Mouse (Mus musculus) embryonic facial prominence, embryonic 15.5 days (tissue): ENCODE measurements around the gene Dcx. TPM values are rescaled to one million over a fixed set of nuclear protein-coding genes. Genes with fewer than 3 reads are reported as not detected.
A peak's percentile ranks its signal among the peaks of the same experiment; 100 is the strongest.

Experiments used
- ATAC-seq: fragments of 200-750 bp; cut with Nextera tagmentation; 2 replicates; pipeline ENCODE4 v1.8.0; 2017; ENCODE audit warnings: low read depth, moderate TSS enrichment; ENCODE audit not compliant: insufficient number of reproducible peaks, low FRiP score, low TSS enrichment
- H3K27ac ChIP-seq: fragments of 300-500 bp; sonication (generic); replicated peaks from 2 replicates; pipeline ENCODE4 v1.5.1; 2015; ENCODE audit warnings: mild to moderate bottlenecking, inconsistent platforms
- H3K27me3 ChIP-seq: fragments of 300-500 bp; sonication (generic); 2 replicates; pipeline ENCODE4 v1.6.1; 2015; ENCODE audit warnings: inconsistent platforms
- H3K36me3 ChIP-seq: fragments of 300-500 bp; sonication (generic); 2 replicates; pipeline ENCODE4 v1.6.1; 2015; ENCODE audit warnings: mild to moderate bottlenecking, inconsistent platforms
- H3K4me1 ChIP-seq: fragments of 300-500 bp; sonication (generic); 2 replicates; pipeline ENCODE4 v1.6.1; 2015; ENCODE audit warnings: inconsistent platforms
- H3K4me2 ChIP-seq: fragments of 300-500 bp; sonication (generic); replicated peaks from 2 replicates; pipeline ENCODE4 v1.6.1; 2015; ENCODE audit warnings: mild to moderate bottlenecking, inconsistent platforms
- H3K4me3 ChIP-seq: fragments of 300-500 bp; sonication (generic); replicated peaks from 2 replicates; pipeline ENCODE4 v1.5.1; 2015; ENCODE audit warnings: mild to moderate bottlenecking, inconsistent platforms
- H3K9ac ChIP-seq: fragments of 300-500 bp; sonication (generic); 2 replicates; pipeline ENCODE4 v1.6.1; 2015; ENCODE audit warnings: inconsistent platforms
- H3K9me3 ChIP-seq: fragments of 300-500 bp; sonication (generic); replicated peaks from 2 replicates; pipeline ENCODE4 v1.6.1; 2016; ENCODE audit warnings: inconsistent platforms
- WGBS: fragments of 180-500 bp; shearing (Covaris S2); methylation state at CpG from one replicate; pipeline ENCODE4 v1.1.7; 2015; 5-methylcytosine and 5-hydroxymethylcytosine counted together
- polyA plus RNA-seq: library from polyadenylated mRNA; unstranded; fragments of >200 nt; fragmentation: Nextera tagmentation; extraction: Ambion mirVana; gene quantifications from 2 replicates; pipeline ENCODE4 v1.2.1, GENCODE M21; 2015

Dcx gene
- 12.2 and 14.3 TPM in 2 replicates for polyA plus RNA-seq

- H3K4me3 ChIP-seq, result no peak within 1 kb of the TSS
- no peaks in the 10 kb centered on the region for H3K27me3 ChIP-seq
- ATAC-seq, result no peak
- H3K4me2 ChIP-seq, result no peak within 1 kb of the TSS
- H3K9ac ChIP-seq, result no peak within 1 kb of the TSS
- H3K4me1 ChIP-seq, result no peaks in the 10 kb centered on the region
- H3K27ac ChIP-seq, result no peak within 1 kb of the TSS
- no peaks in the 10 kb centered on the region for H3K36me3 ChIP-seq
- no peaks in the 10 kb centered on the region for H3K9me3 ChIP-seq
- 40% methylated on average over 8 of the region's 8 CpGs for WGBS
Observed at GRCm38 (mm10) chrX:143932958-143933357, at the start of gene Dcx. Dcx (minus strand) TSS chrX:143933311.

- WGBS, result 46% methylated on average over 6 of the region's 6 CpGs
- H3K36me3 ChIP-seq, result no peaks in the 10 kb centered on the region
- H3K4me2 ChIP-seq, result no peak overlapping the region
- no peaks in the 10 kb centered on the region for H3K4me1 ChIP-seq
- ATAC-seq, result peak; percentile 54
- no peak overlapping the region for H3K27ac ChIP-seq
- H3K9ac ChIP-seq, result no peak overlapping the region
- no peaks in the 10 kb centered on the region for H3K9me3 ChIP-seq
- H3K27me3 ChIP-seq, result no peaks in the 10 kb centered on the region
- H3K4me3 ChIP-seq, result no peak overlapping the region
Observed at GRCm38 (mm10) chrX:143966249-143966648, 33.1 kb upstream of the Dcx start.

GRCm38 (mm10) chrX:143933671-143934070, 560 bp upstream of the Dcx start:
- Histone ChIP-seq H3K9me3 (no peaks in the 10 kb centered on the region), H3K4me2 (no peak overlapping the region), H3K4me3 (no peak overlapping the region), H3K27me3 (no peaks in the 10 kb centered on the region), H3K4me1 (no peaks in the 10 kb centered on the region), H3K9ac (no peak overlapping the region), H3K36me3 (no peaks in the 10 kb centered on the region), H3K27ac (no peak overlapping the region)
- ATAC-seq, result no peak
- WGBS, result 76% methylated on average over 2 of the region's 2 CpGs

DNA sequence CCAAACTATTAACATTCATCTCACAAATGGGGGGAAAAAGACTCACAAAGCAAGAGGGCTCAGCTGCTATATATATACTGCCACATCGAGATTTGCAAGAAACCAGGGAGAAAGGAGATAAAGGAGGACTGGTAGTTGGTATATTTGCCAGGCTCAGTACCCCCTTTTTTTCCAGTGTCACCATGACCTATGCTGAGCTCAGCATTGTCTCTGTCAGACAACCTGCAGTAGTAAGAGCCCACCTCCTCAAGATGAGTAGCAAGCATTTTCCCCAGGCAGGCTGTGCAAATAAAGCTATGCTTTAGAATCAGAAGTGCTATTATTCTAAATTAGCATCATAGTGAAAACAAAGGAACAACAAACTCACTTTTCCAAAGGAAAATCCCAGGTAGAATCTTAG, 581 bp downstream of the Dcx start:
- no peaks in the 10 kb centered on the region for H3K9me3 ChIP-seq
- ATAC-seq, result no peak
- no peak overlapping the region for H3K4me3 ChIP-seq
- H3K27me3 ChIP-seq, result no peaks in the 10 kb centered on the region
- no peaks in the 10 kb centered on the region for H3K36me3 ChIP-seq
- H3K4me1 ChIP-seq, result no peaks in the 10 kb centered on the region
- no peak overlapping the region for H3K27ac ChIP-seq
- 60% methylated on average over 1 of the region's 1 CpGs for WGBS
- H3K9ac ChIP-seq, result no peak overlapping the region
- H3K4me2 ChIP-seq, result no peak overlapping the region

- no peak for ATAC-seq
- Histone ChIP-seq H3K4me1 (no peaks in the 10 kb centered on the region), H3K9ac (no peak overlapping the region), H3K27ac (no peak overlapping the region), H3K4me2 (no peak overlapping the region), H3K27me3 (no peaks in the 10 kb centered on the region), H3K36me3 (no peaks in the 10 kb centered on the region), H3K9me3 (no peaks in the 10 kb centered on the region), H3K4me3 (no peak overlapping the region)
- 48% methylated on average over 6 of the region's 6 CpGs for WGBS
Observed at GRCm38 (mm10) chrX:143931400-143932185, 1.5 kb downstream of the Dcx start.

DNA sequence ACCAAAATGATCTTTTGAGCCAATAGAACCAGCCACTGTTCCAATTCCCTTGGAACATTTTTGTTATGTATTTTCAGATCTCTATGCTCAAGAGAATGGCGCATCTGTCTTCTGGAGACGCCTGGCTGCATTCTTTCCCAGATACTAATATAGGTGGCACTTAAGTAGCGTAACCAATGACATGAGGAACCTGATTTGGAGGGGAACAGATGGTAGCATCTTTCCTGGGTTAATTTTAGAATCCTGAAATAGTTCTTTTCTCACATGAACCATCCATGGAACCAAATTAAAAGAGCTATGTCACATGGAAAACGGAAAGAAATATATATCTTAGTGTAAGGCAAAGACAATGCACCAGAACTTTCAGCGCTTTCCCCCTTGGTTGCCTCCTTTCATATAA, 11.0 kb downstream of the Dcx start:
- WGBS, result 85% methylated on average over 5 of the region's 5 CpGs

GRCm38 (mm10) chrX:143906699-143907471, 26.2 kb downstream of the Dcx start:
- H3K4me3 ChIP-seq, result no peak overlapping the region
- no peaks in the 10 kb centered on the region for H3K36me3 ChIP-seq
- no peaks in the 10 kb centered on the region for H3K4me1 ChIP-seq
- H3K4me2 ChIP-seq, result no peak overlapping the region
- H3K27ac ChIP-seq, result no peak overlapping the region
- WGBS, result 32% methylated on average over 3 of the region's 3 CpGs
- H3K9ac ChIP-seq, result no peak overlapping the region
- H3K27me3 ChIP-seq, result no peaks in the 10 kb centered on the region; the same call in 1 of the 2 replicates
- H3K9me3 ChIP-seq, result no peaks in the 10 kb centered on the region
- peak; percentile 67; the same call in 1 of the 2 replicates for ATAC-seq

More for the DNA sequence above, 11.0 kb downstream of the Dcx start:
- Histone ChIP-seq H3K4me3 (no peak overlapping the region), H3K27me3 (no peaks in the 10 kb centered on the region), H3K4me2 (no peak overlapping the region), H3K4me1 (no peaks in the 10 kb centered on the region), H3K9me3 (no peaks in the 10 kb centered on the region), H3K36me3 (no peaks in the 10 kb centered on the region), H3K9ac (no peak overlapping the region), H3K27ac (no peak overlapping the region)
- no peak for ATAC-seq

GRCm38 (mm10) chrX:143904689-143905088, 28.4 kb downstream of the Dcx start:
- no peak overlapping the region for H3K4me3 ChIP-seq
- 27% methylated on average over 2 of the region's 2 CpGs for WGBS

GRCm38 (mm10) chrX:143902300-143902699, 30.8 kb downstream of the Dcx start:
- WGBS, result 49% methylated on average over 8 of the region's 8 CpGs
- Histone ChIP-seq H3K4me2 (no peak overlapping the region), H3K4me1 (no peaks in the 10 kb centered on the region), H3K36me3 (no peaks in the 10 kb centered on the region), H3K9me3 (no peaks in the 10 kb centered on the region), H3K4me3 (no peak overlapping the region), H3K27ac (no peak overlapping the region), H3K9ac (no peak overlapping the region), H3K27me3 (no peaks in the 10 kb centered on the region)
- no peak for ATAC-seq

More at GRCm38 (mm10) chrX:143904689-143905088, 28.4 kb downstream of the Dcx start:
- Histone ChIP-seq H3K9ac (no peak overlapping the region), H3K4me2 (no peak overlapping the region), H3K4me1 (no peaks in the 10 kb centered on the region), H3K9me3 (no peaks in the 10 kb centered on the region), H3K27me3 (no peaks in the 10 kb centered on the region; the same call in 1 of the 2 replicates), H3K36me3 (no peaks in the 10 kb centered on the region), H3K27ac (no peak overlapping the region)
- no peak for ATAC-seq

- no peak overlapping the region for H3K27ac ChIP-seq
- H3K4me1 ChIP-seq, result no peaks in the 10 kb centered on the region
- H3K9ac ChIP-seq, result no peak overlapping the region
- no peaks in the 10 kb centered on the region for H3K36me3 ChIP-seq
- ATAC-seq, result no peak
- no peaks in the 10 kb centered on the region for H3K9me3 ChIP-seq
- H3K4me3 ChIP-seq, result no peak overlapping the region
- H3K4me2 ChIP-seq, result no peak overlapping the region
- H3K27me3 ChIP-seq, result no peaks in the 10 kb centered on the region
- WGBS, result 59% methylated on average over 7 of the region's 7 CpGs
Observed at GRCm38 (mm10) chrX:143897363-143898285, 35.5 kb downstream of the Dcx start.

GRCm38 (mm10) chrX:143896936-143897335, 36.2 kb downstream of the Dcx start:
- Histone ChIP-seq H3K27ac (no peak overlapping the region), H3K4me1 (no peaks in the 10 kb centered on the region), H3K9ac (no peak overlapping the region), H3K9me3 (no peaks in the 10 kb centered on the region), H3K4me3 (no peak overlapping the region), H3K27me3 (no peaks in the 10 kb centered on the region), H3K4me2 (no peak overlapping the region), H3K36me3 (no peaks in the 10 kb centered on the region)
- WGBS, result 64% methylated on average over 5 of the region's 5 CpGs
- ATAC-seq, result no peak
